ENCODE assay signal across 8 mouse cellular contexts in the genomic region with DNA sequence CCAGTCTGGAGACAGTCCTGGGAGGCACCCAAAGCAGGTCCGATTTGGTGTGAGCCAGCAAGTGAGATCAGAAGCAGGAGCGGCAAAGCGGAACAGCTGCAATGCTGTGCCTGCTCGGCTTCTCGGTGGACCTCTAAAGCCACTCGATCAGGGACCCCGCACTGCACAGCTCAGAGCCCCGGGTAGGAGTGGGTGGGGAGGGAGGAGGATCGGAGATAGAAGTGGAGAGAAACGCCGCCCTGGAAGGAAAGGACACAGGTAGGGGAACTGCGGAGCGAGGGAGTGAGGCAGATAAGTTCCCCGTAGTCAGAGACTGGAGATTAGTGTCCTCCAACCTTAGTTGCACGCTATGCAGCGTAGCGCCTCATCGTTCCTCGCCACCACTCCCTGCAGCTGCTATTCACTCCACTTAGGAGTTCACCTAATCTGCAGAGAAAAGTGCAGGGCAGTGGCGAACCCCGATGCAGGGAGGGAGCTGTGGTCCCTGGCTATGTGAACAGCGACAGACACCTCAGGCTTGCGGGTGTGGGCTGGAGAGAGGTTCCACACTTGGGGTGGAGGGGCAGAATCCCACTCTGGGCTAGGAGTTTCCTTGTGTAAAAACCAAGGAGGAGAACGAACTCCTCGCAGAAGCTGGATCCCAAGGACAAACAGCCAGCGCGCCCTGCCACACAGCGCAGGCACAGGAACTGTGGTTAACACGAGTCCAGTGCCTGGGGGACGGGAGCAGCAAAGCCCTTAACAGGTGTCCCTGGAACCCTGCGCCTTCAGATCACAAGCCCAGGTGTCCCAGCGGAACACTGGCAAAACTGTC. TPM values are rescaled to one million over a fixed set of nuclear protein-coding genes. Genes with fewer than 3 reads are reported as not detected.
DNase-seq lines count a peak whose midpoint lies in the region; ATAC-seq lines count a peak whose summit lies in the region.

Gene Npy2r (minus strand): TSS at position 177 of the 814 bp plus-strand sequence.

- H3K4me2 ChIP-seq in intestine, embryonic 16.5 days (ENCODE audit: low read depth, low read length): peak within 1 kb of the TSS; percentile 96

- peaks cover 23% of the 10 kb centered on the region for H3K4me1 ChIP-seq in forebrain, embryonic 10.5 days
- H3K4me1 ChIP-seq in intestine, embryonic 16.5 days (ENCODE audit: control insufficient read depth, insufficient read depth, low read length): peaks cover 6% of the 10 kb centered on the region; the same call in 1 of the 2 replicates

- no peaks in the 10 kb centered on the region for H3K36me3 ChIP-seq in forebrain, embryonic 10.5 days (replicated peaks)
- H3K36me3 ChIP-seq in intestine, embryonic 16.5 days (ENCODE audit: control insufficient read depth, insufficient read depth, low read length): no peaks in the 10 kb centered on the region

- no peaks in the 10 kb centered on the region for H3K9me3 ChIP-seq in forebrain, embryonic 10.5 days
- no peaks in the 10 kb centered on the region for H3K9me3 ChIP-seq in intestine, embryonic 16.5 days (ENCODE audit: control insufficient read depth, low read length)

- H3K27ac ChIP-seq in forebrain, embryonic 10.5 days: peak within 1 kb of the TSS; percentile 51
- H3K27ac ChIP-seq in intestine, embryonic 16.5 days (ENCODE audit: low read length): no peak within 1 kb of the TSS

- peak within 1 kb of the TSS; percentile 60 for H3K4me3 ChIP-seq in forebrain, embryonic 10.5 days
- H3K4me3 ChIP-seq in intestine, embryonic 16.5 days (ENCODE audit: low read length): peak within 1 kb of the TSS; percentile 52

- DNase-seq in layer of hippocampus, adult 8-10 months (ENCODE audit: low spot score in 2 of 2): no peak
- no peak for DNase-seq in layer of hippocampus, adult 9-11 months
- DNase-seq in adrenal gland, postnatal 25 days: peak; percentile 53
- peak; percentile 50 for DNase-seq in forebrain, embryonic 10.5 days (ENCODE audit: extremely low spot score, low spot score)
- peak; percentile 37 for DNase-seq in mesoderm, embryonic 11.5 days (ENCODE audit: low read depth, low spot score)
- DNase-seq in natural killer cell, adult 2 months (ENCODE audit: low spot score in 2 of 2): no peak
- DNase-seq in spleen, postnatal 36 days (ENCODE audit: low spot score in 2 of 2): no peak

- under 1% methylated on average over 32 of the region's 32 CpGs for WGBS in forebrain, embryonic 10.5 days
- WGBS in intestine, embryonic 16.5 days: under 1% methylated on average over 32 of the region's 32 CpGs

- H3K9ac ChIP-seq in intestine, embryonic 16.5 days (ENCODE audit: low read depth, low read length): peak within 1 kb of the TSS; percentile 60

- H3K27me3 ChIP-seq in forebrain, embryonic 10.5 days (ENCODE audit: poor library complexity, severe bottlenecking): peaks cover 46% of the 10 kb centered on the region
- no peaks in the 10 kb centered on the region; the same call in 1 of the 2 replicates for H3K27me3 ChIP-seq in intestine, embryonic 16.5 days (replicated peaks; ENCODE audit: control insufficient read depth, insufficient read depth, low read length)

- ATAC-seq in intestine, embryonic 16.5 days: peak; percentile 85

RNA-seq across cellular contexts. Expression of gene Npy2r, which starts in this region (rescaled TPM):
- 10 to 100 TPM; 34.1 to 42.8 (median 36.6) TPM for total RNA-seq in layer of hippocampus, adult 8-10 months (2022)
- total RNA-seq in adrenal gland, postnatal 25 days (2021): 7.7 and 10.9 TPM in 2 replicates
- not detected in 2 replicates for polyA plus RNA-seq in forebrain, embryonic 10.5 days (2016; fragmentation: Nextera tagmentation; extraction: Ambion mirVana)
- polyA plus RNA-seq in intestine, embryonic 16.5 days (2015; fragmentation: Nextera tagmentation; extraction: Ambion mirVana): 1.2 and 1.3 TPM in 2 replicates

Comparison
In these comparisons a context has a peak if more than half of its experiments do, and no peak if none do; other contexts are left out.
1. Peak in DNase-seq, H3K4me3 ChIP-seq and H3K27ac ChIP-seq in forebrain, embryonic 10.5 days; RNA of the gene not detected or under 1 TPM.
2. DNase-seq: peak in adrenal gland, postnatal 25 days (single experiment) and mesoderm, embryonic 11.5 days (single experiment); none in layer of hippocampus, adult 8-10 months (0 of 2), layer of hippocampus, adult 9-11 months (single experiment), natural killer cell, adult 2 months (0 of 2) and spleen, postnatal 36 days (0 of 2).